Mouse (Mus musculus) stomach, postnatal 0 days (tissue): ENCODE measurements around the gene Pde4b.

Source experiments
- CTCF ChIP-seq: IDR thresholded peaks from 2 replicates; pipeline ENCODE4 v1.5.1; 2016; ENCODE audit warnings: antibody characterized with exemption, low read depth, mild to moderate bottlenecking, moderate library complexity
- EP300 ChIP-seq: optimal IDR thresholded peaks from 2 replicates; pipeline ENCODE3; 2016; ENCODE audit warnings: antibody characterized with exemption

- TF ChIP-seq CTCF (no peak), EP300 (no peak)
Measured at GRCm38 (mm10) chr4:102520669-102521261, 433.4 kb downstream of the Pde4b start.
